Mouse (Mus musculus): ENCODE data around the gene Fnbp4. TPM values are rescaled to one million over a fixed set of nuclear protein-coding genes. Genes with fewer than 3 reads are reported as not detected.
"Not testable (repeated sequence)": the region's sequence is repeated elsewhere in the genome, so short reads cannot be mapped to it uniquely, and the experiment has no call there.

The Fnbp4 gene
- polyA plus RNA-seq, 1 experiment from 2014 or later: 71.5 TPM

GRCm38 (mm10) chr2:90808241-90809126 lies 63.3 kb downstream of the Fnbp4 start:
- Histone ChIP-seq H3K36me3 (no peaks in the 10 kb centered on the region), H3K27me3 (replicated peaks) (no peaks in the 10 kb centered on the region), H3K4me3 (replicated peaks) (no peak overlapping the region), H3K9ac (no peak overlapping the region), H3K4me1 (replicated peaks) (no peaks in the 10 kb centered on the region), H3K27ac (no peak overlapping the region), H3K4me2 (replicated peaks) (no peak overlapping the region), H3K9me3 (no peaks in the 10 kb centered on the region)
- no peak for ATAC-seq
- WGBS: 85% methylated on average over 6 of the region's 6 CpGs

DNA sequence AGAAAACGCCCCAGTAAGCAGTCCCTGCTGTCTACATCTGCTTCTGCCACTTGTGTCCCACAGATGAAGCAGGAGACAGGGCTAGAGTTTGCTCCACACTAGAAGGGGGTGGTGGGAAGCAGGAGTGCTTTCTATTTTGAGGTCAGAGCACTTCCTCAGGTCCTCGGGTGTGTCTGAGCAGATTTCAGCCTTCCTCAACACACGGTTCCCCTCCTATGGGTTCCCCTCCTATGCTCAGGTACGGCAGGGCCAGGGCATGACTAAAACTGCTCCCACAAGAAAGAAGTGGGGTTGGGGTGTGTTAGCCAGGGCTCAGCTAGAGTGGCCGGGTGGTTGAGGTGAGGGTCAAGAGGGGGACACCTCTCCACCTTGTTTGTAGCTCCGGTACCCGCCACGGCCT lies 65.6 kb downstream of the Fnbp4 start:
- no peak for ATAC-seq

DNA sequence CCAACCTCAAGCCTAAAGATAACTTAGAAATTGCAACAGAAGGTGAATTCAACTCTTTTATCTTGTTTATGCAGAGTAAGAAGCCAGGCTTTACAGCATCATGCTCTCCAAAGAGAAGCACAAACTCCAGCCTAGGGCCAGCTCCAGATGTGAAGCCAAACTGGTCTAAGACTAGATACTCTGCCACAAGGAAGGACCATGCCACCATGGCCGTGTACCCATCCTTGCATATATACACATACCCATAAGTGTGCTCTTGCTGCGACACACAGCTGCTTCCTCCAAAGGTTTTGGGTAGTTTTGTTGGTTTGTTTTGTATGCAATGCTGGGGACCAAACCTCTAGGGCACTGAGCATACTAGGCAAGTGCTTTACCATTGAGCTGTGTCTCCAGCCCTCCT lies 70.1 kb downstream of the Fnbp4 start:
- H3K9ac ChIP-seq: no peak overlapping the region
- no peaks in the 10 kb centered on the region for H3K36me3 ChIP-seq
- H3K9me3 ChIP-seq: no peaks in the 10 kb centered on the region
- no peak overlapping the region for H3K27ac ChIP-seq
- H3K4me3 ChIP-seq (replicated peaks): no peak overlapping the region
- H3K27me3 ChIP-seq (replicated peaks): no peaks in the 10 kb centered on the region
- WGBS: 68% methylated on average over 2 of the region's 2 CpGs
- ATAC-seq: no peak
- H3K4me1 ChIP-seq (replicated peaks): no peaks in the 10 kb centered on the region
- no peak overlapping the region for H3K4me2 ChIP-seq (replicated peaks)

More for the DNA sequence above, 65.6 kb downstream of the Fnbp4 start:
- Histone ChIP-seq H3K27me3 (replicated peaks) (no peaks in the 10 kb centered on the region), H3K27ac (no peak overlapping the region), H3K9ac (no peak overlapping the region), H3K4me2 (replicated peaks) (no peak overlapping the region), H3K9me3 (no peaks in the 10 kb centered on the region), H3K36me3 (no peaks in the 10 kb centered on the region), H3K4me1 (replicated peaks) (no peaks in the 10 kb centered on the region), H3K4me3 (replicated peaks) (no peak overlapping the region)
- WGBS: 80% methylated on average over 8 of the region's 8 CpGs

- H3K27ac ChIP-seq: no peak overlapping the region
- no peak overlapping the region for H3K4me3 ChIP-seq (replicated peaks)
These were observed 71.0 kb downstream of the Fnbp4 start for GRCm38 (mm10) chr2:90816144-90816543.

GRCm38 (mm10) chr2:90818710-90819109 lies 73.5 kb downstream of the Fnbp4 start:
- H3K27ac ChIP-seq: no peak overlapping the region
- H3K9ac ChIP-seq: no peak overlapping the region
- no peaks in the 10 kb centered on the region for H3K27me3 ChIP-seq (replicated peaks)
- H3K4me2 ChIP-seq (replicated peaks): no peak overlapping the region
- no peaks in the 10 kb centered on the region for H3K9me3 ChIP-seq
- WGBS: 89% methylated on average over 3 of the region's 3 CpGs
- H3K4me3 ChIP-seq (replicated peaks): no peak overlapping the region
- no peak for ATAC-seq
- H3K4me1 ChIP-seq (replicated peaks): no peaks in the 10 kb centered on the region
- no peaks in the 10 kb centered on the region for H3K36me3 ChIP-seq

More at GRCm38 (mm10) chr2:90816144-90816543, 71.0 kb downstream of the Fnbp4 start:
- Histone ChIP-seq H3K4me1 (replicated peaks) (no peaks in the 10 kb centered on the region), H3K4me2 (replicated peaks) (no peak overlapping the region), H3K9ac (no peak overlapping the region), H3K36me3 (no peaks in the 10 kb centered on the region), H3K27me3 (replicated peaks) (no peaks in the 10 kb centered on the region), H3K9me3 (no peaks in the 10 kb centered on the region)
- no peak for ATAC-seq
- 70% methylated on average over 4 of the region's 4 CpGs for WGBS

GRCm38 (mm10) chr2:90820894-90821293 lies 75.7 kb downstream of the Fnbp4 start:
- Histone ChIP-seq H3K4me2 (replicated peaks) (no peak overlapping the region), H3K27me3 (replicated peaks) (no peaks in the 10 kb centered on the region), H3K4me3 (replicated peaks) (no peak overlapping the region), H3K4me1 (replicated peaks) (no peaks in the 10 kb centered on the region), H3K9me3 (no peaks in the 10 kb centered on the region), H3K9ac (no peak overlapping the region), H3K27ac (no peak overlapping the region), H3K36me3 (no peaks in the 10 kb centered on the region)
- no peak for ATAC-seq
- 86% methylated on average over 3 of the region's 3 CpGs for WGBS

DNA sequence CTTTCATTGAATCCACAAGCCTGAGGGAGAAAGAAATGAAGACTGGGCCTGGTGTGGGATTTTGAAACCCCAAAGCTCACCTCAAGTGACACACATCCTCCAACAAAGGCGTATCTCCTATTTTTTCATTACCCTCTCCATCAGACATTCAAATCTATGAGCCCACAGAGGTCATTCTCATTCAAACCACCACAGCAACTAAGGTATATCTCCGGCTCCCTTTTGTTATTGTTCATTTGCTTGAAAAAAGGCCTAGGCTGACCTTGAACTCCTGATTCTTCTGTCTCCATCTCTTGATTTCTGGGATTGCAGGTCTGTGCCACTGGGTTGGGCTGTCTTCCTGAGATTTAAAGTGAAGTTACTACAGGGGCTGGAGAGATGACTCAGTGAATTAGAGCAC lies 77.8 kb downstream of the Fnbp4 start:
- no peak overlapping the region for H3K4me3 ChIP-seq (replicated peaks)
- H3K36me3 ChIP-seq: no peaks in the 10 kb centered on the region
- H3K9me3 ChIP-seq: no peaks in the 10 kb centered on the region
- H3K27ac ChIP-seq: no peak overlapping the region
- H3K9ac ChIP-seq: no peak overlapping the region
- no peaks in the 10 kb centered on the region for H3K4me1 ChIP-seq (replicated peaks)
- 94% methylated on average over 2 of the region's 2 CpGs for WGBS
- ATAC-seq: no peak
- H3K4me2 ChIP-seq (replicated peaks): no peak overlapping the region
- H3K27me3 ChIP-seq (replicated peaks): no peaks in the 10 kb centered on the region

- H3K4me3 ChIP-seq (replicated peaks): no peak overlapping the region
- no peaks in the 10 kb centered on the region for H3K27me3 ChIP-seq (replicated peaks)
- no peak overlapping the region for H3K4me2 ChIP-seq (replicated peaks)
- H3K4me1 ChIP-seq (replicated peaks): no peaks in the 10 kb centered on the region
- no peaks in the 10 kb centered on the region for H3K9me3 ChIP-seq
- H3K9ac ChIP-seq: no peak overlapping the region
- no peak for ATAC-seq
- 87% methylated on average over 6 of the region's 6 CpGs for WGBS
- no peaks in the 10 kb centered on the region for H3K36me3 ChIP-seq
- no peak overlapping the region for H3K27ac ChIP-seq
These were observed 78.6 kb downstream of the Fnbp4 start for GRCm38 (mm10) chr2:90823781-90824180.

- not testable (repeated sequence) for H3K9me3 ChIP-seq; H3K27me3 ChIP-seq (replicated peaks); ATAC-seq; H3K27ac ChIP-seq; H3K4me2 ChIP-seq (replicated peaks); H3K4me1 ChIP-seq (replicated peaks); H3K36me3 ChIP-seq; H3K9ac ChIP-seq; H3K4me3 ChIP-seq (replicated peaks)
- 39% methylated on average over 10 of the region's 10 CpGs for WGBS
These were observed 79.4 kb downstream of the Fnbp4 start for GRCm38 (mm10) chr2:90824528-90824927.

- H3K36me3 ChIP-seq: no peaks in the 10 kb centered on the region
- WGBS: 84% methylated on average over 11 of the region's 11 CpGs
- no peaks in the 10 kb centered on the region for H3K27me3 ChIP-seq (replicated peaks)
- H3K9ac ChIP-seq: no peak overlapping the region
- H3K27ac ChIP-seq: no peak overlapping the region
- no peaks in the 10 kb centered on the region for H3K9me3 ChIP-seq
- no peak for ATAC-seq
- no peak overlapping the region for H3K4me2 ChIP-seq (replicated peaks)
- no peak overlapping the region for H3K4me3 ChIP-seq (replicated peaks)
- no peaks in the 10 kb centered on the region for H3K4me1 ChIP-seq (replicated peaks)
These were observed 80.5 kb downstream of the Fnbp4 start for GRCm38 (mm10) chr2:90825515-90826172.

GRCm38 (mm10) chr2:90828739-90829138 lies 83.6 kb downstream of the Fnbp4 start:
- no peaks in the 10 kb centered on the region for H3K36me3 ChIP-seq
- ATAC-seq: no peak
- H3K4me2 ChIP-seq (replicated peaks): no peak overlapping the region
- H3K4me1 ChIP-seq (replicated peaks): no peaks in the 10 kb centered on the region
- H3K27me3 ChIP-seq (replicated peaks): no peaks in the 10 kb centered on the region
- WGBS: 52% methylated on average over 7 of the region's 7 CpGs
- no peak overlapping the region for H3K9ac ChIP-seq
- H3K27ac ChIP-seq: no peak overlapping the region
- H3K4me3 ChIP-seq (replicated peaks): no peak overlapping the region
- H3K9me3 ChIP-seq: no peaks in the 10 kb centered on the region

Measured in intestine, embryonic 15.5 days (tissue).